Mouse (Mus musculus) thymus, adult 18-20 months (tissue): ENCODE measurements around the gene Bsn.

Experiments
- DNase-seq, 2 experiments: peaks; one replicate each; pipeline ENCODE4 v3.0.0; 2022; ENCODE audit warnings: mixed read lengths in 2 of 2

Gene Bsn

DNA sequence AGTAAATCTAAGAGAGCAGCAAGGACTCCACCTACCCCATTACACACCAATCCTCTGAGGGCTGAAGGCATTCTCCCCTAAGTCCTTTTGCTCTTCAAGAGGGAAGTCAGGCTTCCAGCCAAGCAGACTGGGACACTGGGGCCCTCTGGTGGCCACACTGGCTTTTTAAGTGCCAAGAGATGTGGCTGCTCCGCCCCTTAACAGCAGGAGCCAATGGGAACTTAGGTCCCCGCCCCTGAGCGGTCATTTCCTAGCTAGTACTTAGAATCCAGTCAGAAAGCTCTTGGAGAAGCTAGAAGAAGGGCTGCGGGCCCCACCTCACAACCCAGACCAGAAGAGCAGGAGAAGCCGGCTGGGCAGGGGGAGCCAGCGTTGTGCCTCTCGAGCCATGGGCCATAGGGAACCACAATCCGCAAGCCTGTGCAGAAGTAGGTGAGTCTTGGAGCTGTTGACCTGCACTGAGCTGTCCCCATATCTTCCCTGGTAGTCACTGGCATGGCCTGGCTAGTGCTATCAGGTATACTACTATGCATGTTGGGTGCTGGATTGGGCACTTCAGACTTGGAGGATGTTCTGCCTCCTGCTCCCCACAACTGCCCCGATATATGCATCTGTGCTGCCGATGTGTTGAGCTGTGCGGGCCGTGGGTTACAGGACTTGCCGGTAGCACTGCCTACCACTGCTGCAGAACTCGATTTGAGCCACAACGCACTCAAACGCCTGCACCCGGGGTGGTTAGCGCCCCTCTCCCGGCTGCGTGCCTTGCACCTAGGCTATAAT is 137.1 kb downstream of the Bsn start, which contains the start of gene Amigo3:
TSS of gene Amigo3 (plus strand) at position 275 of the 780 bp plus-strand sequence.
- DNase-seq, result peak; percentile 87 to 90

DNA sequence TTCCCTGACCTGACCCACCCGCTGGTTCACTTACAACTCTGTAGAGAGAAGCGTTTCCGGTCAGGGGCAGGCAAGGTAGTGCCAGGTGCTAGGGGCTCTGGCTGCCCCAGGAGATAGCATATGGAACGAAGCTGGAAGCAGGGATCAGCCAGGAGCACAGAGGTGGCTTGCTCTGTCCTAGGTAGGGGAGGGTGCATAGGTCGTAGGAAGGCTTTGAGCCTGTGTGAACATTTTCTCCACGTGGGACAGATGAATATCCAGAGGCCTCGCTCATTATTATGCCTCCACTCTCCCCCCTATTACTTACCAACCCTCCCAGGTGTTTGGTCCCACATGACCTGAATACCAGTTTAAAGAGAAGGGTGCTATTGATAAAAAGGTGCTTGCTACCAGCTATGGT is 137.8 kb downstream of the Bsn start:
- DNase-seq, result no peak

DNA sequence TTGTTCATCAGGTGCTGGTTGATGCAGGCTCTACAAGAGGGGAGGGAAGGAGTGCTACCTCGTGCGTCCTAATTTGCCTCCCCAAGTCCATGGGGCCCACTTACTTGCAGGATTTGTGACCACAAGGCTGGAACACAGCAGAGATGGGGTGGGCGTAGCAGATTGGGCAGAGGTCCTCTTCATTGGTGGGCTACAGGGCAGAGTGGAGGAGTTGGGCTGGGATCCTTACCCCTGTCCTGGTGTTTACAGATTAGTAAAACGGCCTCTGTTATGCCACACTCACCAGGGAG is 138.3 kb downstream of the Bsn start:
- DNase-seq, result no peak

DNA sequence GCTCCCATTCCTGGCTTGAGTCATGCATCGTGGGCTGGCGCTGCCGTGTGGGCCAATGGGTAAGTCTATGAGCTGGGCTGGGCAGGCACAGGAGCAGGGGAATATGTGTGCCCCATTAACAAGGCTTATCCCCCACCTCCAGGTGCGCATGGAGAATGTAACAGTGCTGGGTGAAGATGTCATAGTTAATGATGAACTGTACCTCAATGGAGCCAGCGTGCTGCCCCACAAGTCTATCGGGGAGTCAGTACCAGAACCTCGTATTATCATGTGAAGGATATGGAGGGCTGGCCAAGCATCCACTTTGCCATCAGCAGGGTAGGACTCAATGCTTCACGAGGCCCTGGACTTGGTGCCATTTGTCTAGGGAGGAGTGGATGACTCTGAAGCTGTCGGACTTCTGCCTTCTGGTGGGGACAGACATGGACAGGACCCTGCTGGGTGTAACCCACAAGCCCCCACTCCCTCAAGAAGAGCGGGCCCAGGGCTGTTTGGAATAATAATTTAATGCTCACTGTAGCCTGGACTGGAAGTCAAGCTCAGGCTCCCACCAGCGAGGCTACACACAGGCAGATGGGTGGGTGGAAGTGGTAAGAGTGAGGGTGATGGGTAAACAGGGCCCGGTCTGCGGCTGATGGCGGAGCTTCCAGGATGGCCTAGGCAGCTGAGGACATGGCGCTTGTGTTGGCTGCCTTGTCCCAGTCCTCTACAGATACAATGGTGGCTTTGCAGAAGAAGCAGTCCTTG is 138.8 kb downstream of the Bsn start:
- DNase-seq, result no peak

DNA sequence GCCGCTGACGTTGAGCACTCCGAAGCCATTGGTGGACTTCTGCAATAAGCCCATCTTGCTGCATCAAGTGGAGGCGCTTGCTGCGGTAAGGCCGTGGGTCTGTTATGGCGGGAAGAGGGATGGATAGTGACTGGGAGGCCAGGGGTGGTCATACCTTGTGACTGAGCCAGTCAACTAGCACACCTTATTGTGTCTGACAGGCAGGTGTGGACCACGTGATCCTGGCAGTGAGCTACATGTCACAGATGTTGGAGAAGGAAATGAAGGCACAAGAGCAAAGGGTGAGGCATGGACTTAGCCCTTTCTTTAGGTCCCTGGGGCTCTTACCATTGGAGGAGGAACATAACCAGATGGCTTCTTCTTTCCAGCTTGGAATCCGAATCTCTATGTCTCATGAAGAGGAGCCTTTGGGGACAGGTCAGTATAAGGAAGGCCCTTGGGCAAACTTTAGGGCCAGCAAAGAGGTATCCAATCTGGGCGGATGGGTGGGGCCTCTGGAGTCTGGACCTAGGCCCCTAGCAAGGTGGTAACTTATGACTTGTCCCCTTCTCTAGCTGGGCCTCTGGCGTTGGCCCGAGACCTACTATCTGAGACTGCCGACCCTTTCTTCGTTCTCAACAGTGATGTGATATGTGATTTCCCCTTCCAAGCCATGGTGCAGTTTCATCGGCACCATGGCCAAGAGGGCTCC is 140.5 kb downstream of the Bsn start:
- DNase-seq, result no peak

DNA sequence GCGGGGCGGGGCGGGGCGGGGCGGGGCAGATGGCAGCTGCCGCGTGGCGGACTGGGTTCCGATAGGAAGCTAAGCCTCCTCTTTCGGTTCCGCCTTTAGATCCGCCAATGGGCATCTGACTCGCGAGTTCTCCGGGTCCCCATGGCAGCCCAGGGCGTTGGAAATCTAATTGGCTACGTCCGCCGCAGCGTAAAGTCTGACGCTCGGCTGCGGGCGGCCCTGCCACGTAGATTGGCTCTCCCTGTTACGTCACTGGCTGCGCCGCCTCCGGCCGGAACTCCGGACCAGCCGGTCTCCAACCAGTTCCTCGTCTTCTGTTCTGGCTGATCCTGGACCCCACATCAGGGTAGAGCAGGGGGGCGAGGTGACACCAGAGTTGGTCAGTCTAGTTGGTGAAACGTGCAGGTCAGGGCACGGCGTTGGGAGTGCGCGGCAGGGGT is 141.1 kb downstream of the Bsn start, which contains the start of gene Gmppb:
TSS of gene Gmppb (plus strand) at position 227 of the 440 bp plus-strand sequence.
- peak; percentile 92 to 95 for DNase-seq

DNA sequence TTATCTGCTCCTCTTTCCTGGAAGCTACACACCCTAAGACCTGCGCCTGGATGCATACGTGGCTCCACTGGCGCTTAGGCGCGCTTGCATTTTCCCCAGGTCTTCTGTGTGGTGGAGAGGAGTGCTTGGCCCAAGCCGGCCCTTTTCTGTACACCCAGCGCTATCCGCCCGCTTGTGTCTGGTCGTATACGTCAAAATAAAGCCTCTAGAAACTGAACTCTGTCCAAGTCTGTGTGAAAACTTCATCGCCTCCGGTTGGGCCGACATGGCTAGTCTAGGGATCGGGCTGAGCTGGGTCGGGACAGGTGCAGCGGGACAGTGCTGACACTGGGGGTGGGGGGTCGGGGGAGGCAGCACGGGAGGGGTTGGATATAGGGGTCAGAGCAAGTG is 141.6 kb downstream of the Bsn start:
- DNase-seq, result no peak

DNA sequence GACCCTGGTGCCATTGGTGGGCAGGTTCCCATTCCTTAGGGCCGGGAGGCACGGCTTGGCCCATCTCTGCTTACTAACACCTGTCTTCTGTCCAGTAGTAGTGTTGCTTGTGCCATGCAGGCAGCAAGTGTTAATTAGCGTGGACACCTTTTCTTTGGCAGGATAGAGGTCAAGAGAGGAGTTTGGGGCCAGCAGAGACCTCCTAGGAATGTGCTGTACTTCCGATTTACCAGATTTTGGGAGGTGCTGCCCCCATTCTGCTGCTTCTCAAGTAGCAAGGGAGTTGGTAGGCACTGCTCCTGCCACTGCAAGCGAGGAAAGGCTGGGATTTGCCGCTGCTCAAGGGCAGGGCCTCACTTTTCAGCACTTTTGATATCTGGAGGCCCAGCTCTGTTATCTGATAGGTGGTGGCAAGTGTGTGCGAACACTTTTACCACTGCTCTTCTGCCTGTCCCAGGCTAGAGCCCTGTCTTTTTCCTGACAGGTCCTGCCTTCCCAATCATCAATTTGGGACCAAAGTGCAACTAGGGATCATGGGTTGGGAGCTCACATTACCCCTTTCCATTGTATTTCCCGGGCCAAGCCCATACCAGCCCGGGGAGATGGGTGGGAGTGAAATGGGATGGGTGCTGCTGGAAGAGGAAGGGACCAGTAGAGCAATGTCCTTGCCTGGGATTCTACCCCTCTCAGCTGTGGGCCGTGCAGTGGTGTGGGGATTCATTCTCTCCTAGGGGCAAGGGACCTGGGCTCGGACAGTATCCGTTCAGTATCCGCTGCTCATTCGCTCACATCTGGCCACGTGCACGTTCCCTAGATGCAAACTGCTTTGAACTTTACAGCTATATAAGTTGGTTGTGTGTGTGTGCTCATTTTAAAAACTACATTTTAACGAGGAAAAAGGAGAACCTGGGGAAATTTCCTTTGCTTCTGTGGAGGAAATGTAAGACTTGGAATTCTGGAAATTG is 142.3 kb downstream of the Bsn start:
- DNase-seq, result no peak

DNA sequence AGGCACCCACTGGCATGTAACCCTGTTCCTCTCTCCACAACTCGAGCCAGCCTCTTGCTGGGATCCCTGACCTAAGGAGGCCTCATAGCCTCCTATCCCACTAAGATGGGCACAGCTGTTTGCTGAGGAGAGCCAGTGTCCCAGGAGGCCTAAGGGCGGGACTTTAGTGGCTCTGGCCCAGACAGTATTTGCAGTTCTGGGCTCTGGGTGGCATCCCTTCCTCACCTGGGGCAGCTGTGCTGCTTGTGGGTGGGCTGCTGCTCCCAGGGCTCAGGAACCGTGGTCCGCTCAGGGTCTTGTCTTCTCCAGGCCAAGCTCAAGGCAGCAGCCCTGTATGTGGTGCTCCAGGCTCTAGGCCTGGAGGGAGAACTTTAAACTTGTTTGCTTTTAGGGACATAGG is 143.6 kb downstream of the Bsn start:
- DNase-seq, result no peak
